Mouse (Mus musculus): ENCODE data around the gene Oasl2. TPM values are rescaled to one million over a fixed set of nuclear protein-coding genes. Genes with fewer than 3 reads are reported as not detected.
A peak's percentile ranks its signal among the peaks of the same experiment; 100 is the strongest.
"Not testable (repeated sequence)": the region's sequence is repeated elsewhere in the genome, so short reads cannot be mapped to it uniquely, and the experiment has no call there.

Oasl2 gene
- total RNA-seq, 2 experiments from 2014 or later: 3.9 to 9.7 TPM

DNA sequence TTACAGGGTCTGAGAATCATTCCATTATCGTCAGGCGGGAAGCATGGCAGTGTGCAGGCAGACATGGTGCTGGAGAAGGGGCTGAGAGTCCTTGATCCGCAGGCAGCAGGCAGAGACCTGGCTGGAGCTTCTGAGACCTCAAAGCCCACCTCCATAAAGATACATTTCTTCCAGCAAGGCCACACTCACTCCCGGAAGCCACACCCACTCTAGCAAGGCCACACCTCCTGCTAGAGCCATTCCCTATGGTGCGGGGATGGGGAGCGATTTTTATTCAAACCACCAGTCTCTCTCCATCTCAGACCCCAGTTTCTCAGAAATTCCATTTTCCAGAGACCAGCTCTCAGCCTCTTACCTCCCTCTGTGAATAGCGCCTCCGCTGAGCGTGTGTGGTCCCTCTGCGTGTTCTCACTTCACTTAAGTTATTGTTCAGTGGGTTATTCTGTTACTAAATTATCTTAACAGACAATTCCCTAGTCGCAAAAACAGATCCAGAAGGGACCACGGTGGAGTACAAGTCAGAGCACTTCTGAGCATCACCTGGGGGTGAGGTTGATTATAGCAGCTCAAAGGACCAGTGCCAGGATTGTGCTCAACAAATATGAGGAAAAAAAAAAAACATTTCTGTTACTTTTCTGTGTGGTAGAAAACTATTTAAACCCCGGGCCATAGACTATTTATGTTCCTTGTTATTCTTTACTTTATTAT lies 12.0 kb downstream of the Oasl2 start:
- no peak for ATAC-seq (replicated peaks; ENCODE audit: low FRiP score, low TSS enrichment, poor library complexity, severe bottlenecking)

DNA sequence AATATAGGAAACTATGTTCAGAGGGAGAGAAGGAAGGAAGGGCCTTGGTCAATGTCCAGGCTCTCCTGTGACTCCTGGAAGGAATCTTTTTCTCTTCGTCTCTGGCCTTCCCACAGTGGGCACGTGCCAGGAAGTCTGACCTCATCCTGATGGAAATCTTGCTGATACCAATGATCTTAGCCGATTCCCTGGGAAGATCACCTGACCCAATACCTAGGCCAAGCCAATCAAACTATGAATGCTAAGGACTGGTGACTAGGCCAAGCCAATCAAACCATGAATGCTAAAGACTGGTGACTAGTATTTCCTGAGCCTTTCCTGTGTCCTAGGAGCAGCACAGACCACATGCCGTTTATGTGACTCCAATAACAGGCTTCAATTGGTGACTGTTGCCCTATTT lies 16.9 kb downstream of the Oasl2 start:
- no peak for ATAC-seq (replicated peaks; ENCODE audit: low FRiP score, low TSS enrichment, poor library complexity, severe bottlenecking)

DNA sequence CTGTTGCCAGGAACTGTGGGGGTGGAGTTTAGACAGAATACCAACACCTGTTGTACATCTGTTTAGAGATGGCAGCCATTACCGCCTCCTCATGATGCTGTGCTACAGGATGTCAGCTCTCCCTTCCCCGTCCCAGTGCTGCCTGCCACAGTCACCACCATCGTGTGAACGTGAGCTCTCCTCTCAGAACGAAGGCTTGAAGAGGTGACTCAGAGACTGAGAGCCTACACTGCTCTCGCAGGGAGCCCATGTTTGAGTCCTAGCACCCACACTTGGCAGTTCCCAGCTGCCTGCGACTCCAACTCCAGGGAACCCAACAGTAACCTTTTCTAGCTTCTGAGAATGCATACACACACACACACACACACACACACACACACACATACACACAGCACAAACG lies 18.1 kb downstream of the Oasl2 start:
- ATAC-seq (replicated peaks; ENCODE audit: low FRiP score, low TSS enrichment, poor library complexity, severe bottlenecking): no peak

DNA sequence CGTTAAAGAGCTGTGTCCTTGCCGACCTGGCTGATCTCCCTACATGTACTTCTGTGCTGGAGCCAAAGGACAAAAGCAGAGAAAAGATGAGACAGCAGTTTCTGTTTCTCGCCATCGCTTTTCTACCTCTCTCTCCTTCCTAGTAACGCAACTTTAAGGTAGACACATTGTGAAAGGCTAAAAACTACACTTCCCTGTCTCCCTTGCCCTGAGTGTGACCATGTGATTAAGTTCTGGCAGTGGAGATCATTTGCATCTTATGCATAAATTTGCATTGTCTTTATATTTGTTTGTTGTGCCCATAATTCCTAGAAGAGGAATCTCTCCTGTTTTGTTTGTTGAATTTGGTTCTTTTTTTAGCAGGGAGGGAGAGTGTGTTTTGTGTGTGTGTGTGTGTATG lies 19.1 kb downstream of the Oasl2 start:
- ATAC-seq (replicated peaks; ENCODE audit: low FRiP score, low TSS enrichment, poor library complexity, severe bottlenecking): no peak

DNA sequence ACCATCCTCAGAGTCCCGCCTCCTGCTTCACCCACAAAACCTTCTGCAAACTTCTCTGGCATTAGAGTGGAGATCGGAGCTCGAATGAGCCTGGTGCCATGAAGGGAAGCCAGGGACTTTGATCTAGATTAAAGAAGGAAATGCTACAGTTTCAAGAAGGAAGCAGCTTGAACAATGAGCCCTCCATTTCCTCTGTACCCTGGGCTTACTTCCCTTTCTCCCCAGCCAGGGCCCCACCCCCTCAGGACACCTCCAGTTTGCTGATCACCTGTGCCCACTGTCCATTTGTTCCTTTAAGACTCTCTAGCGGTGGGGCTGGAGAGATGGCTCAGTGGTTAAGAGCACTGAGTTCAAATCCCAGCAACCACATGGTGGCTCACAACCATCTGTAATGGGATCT lies 20.0 kb downstream of the Oasl2 start:
- ATAC-seq (replicated peaks; ENCODE audit: low FRiP score, low TSS enrichment, poor library complexity, severe bottlenecking): no peak

DNA sequence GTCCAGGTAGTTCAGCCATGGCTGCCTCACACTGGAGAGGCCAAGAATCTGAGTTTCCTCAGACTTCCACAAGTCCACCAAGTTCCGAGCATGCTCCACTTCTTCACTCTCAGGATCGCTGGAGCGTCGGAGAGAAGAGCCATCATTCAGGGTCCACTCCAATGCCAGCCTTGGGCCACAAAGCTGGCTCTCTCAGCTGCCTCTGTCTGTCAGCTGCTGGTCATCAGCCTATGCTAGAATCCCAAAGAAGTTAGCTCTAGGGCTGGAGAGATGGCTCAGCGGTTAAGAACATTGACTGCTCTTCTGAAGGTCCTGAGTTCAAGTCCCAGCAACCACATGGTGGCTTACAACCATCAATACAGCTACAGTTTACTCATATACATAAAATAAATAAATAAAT lies 20.6 kb downstream of the Oasl2 start:
- ATAC-seq (replicated peaks; ENCODE audit: low FRiP score, low TSS enrichment, poor library complexity, severe bottlenecking): not testable (repeated sequence)

DNA sequence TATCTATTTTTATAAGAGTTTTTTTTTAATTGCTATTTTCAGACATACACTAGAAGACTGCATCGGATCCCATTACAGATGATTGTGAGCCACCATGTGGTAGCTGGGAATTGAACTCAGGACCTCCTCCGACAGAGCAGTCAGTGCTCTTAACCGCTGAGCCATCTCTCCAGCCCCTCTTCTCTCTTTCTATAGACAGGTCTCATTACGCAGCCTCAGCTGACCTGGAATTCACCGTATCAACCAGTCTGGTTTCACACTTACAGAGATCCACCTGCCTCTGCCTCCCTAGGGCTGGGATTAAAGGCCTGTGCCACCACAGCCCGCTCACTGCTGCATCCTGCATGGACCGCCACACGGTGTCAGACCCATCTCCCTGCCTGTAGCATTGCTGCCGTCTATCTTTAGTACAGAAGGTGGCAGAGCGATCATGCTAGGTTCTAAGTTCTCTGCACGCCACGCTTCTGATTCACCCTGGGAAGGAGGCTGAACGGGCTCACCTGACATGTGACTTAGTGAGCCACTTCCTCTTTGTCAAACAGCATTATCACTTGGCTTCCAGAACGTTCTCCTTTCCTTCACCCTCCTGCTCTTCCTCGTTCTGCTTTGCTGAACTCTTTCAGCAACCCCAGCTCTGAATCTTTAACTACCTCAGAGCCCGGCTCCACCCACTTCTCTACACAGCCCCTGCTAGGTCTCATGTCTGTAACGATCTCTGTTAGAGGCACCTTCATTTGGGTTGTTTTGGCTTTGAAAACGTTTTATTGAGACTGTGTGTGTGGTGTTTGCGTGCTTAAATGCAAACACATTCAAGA lies 25.0 kb downstream of the Oasl2 start:
- peak; percentile 75 for ATAC-seq (replicated peaks; ENCODE audit: low FRiP score, low TSS enrichment, poor library complexity, severe bottlenecking)

DNA sequence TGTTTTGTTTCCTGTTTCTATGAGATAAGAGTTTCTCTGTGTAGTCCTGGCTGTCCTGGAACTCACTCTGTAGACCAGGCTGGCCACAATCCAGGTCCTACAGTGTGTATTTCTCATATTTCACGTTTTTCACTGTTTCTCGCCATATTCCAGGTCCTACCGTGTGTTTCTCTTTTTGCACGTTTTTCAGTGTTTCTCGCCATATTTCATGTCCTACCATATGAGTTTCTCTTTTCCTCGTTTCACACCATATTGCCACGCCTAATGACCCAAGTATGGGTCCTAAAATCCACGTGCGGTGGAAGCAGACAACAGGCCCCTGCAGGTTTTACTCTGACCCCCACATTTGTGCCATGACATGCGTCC lies 25.6 kb downstream of the Oasl2 start:
- ATAC-seq (replicated peaks; ENCODE audit: low FRiP score, low TSS enrichment, poor library complexity, severe bottlenecking): no peak; the same call in none of the 2 replicates

DNA sequence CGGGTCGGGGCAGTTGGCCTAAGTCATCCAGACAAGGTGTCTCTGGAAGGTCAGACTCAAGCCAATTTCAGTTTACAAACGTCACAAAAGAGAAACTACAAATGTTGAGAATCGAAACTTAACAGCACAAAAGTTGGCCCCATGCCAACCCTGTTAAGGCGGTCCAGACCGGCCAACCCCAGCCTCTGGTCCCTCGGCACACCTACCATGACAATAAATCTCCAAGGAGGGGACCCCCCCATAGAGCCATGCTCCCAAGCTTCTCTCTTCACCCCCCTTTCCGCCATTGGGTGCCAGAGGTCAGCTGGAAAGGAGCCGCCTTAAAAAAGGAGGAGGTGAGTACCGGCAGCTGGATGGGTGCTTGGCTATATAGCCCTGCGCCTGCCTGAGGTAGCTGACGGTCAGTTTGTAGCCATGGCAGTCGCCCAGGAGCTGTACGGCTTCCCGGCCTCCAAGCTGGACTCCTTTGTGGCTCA lies 26.3 kb downstream of the Oasl2 start, which contains the start of gene Oasl1:
Oasl1 (plus strand) TSS at position 243 of the 476 bp plus-strand sequence.
- peak; percentile 36 for ATAC-seq (replicated peaks; ENCODE audit: low FRiP score, low TSS enrichment, poor library complexity, severe bottlenecking)

DNA sequence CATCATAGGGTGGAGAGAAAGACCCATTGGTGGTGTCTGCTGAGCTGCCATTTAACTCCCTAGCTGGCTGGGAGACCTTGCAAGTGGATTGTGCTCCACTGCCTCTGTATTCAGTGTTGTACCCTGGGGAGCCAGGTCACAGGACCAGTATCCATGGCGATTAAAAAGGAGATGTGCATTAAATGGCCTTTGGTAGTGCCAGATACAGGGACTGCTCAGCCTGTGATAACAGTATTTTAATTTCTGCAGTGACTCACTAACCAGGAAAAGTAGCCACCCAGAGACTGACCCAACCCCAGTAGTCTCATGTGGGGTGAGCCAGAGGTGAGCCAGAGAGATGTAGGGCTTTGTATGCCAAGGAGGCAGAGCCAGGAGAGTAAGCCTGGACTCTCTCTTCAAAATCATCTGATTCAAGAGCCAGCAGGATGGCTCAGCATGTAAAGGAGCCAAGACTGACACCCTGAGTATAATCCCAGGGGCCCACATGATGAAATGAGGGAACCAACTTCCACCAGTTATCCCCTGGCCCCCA lies 29.5 kb downstream of the Oasl2 start:
- no peak for ATAC-seq (replicated peaks; ENCODE audit: low FRiP score, low TSS enrichment, poor library complexity, severe bottlenecking)

DNA sequence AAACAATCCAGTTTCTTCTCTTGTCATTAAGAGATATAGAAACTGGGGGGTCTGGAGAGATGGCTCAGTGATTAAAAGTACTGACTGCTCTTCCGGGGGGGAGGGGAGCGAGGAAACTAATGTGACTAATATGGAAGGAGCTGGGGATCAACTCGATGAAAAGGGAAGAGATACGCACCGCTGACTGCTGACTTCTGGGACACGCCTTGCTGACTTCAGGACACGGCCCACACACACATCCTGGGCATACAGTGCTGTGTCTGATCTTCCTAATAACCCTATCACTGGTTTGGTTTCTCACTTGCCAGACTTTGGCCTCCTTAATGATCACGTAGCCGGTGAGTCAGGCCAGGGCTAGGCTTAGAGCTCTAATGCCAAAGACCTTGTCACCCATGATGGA lies 30.0 kb downstream of the Oasl2 start:
- no peak for ATAC-seq (replicated peaks; ENCODE audit: low FRiP score, low TSS enrichment, poor library complexity, severe bottlenecking)

DNA sequence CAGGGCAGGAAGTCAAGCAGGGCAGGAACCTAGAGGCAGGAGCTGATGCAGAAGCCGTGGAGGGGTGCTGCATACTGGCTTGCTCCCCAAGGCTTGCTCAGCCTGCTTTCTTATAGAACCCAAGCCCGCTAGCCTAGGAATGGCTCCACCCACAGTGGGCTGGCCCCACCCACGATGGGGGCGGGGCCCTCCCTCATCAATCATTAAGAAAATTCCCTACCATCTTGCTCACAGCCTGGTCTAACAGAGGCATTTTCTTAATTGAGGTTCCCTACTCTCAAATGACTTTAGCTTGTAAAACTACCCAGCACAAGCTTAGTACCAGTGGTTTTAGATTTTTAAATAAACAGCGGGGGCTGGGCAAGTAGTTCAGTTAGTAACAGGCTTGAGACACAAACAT lies 34.9 kb downstream of the Oasl2 start:
- ATAC-seq (replicated peaks; ENCODE audit: low FRiP score, low TSS enrichment, poor library complexity, severe bottlenecking): no peak

DNA sequence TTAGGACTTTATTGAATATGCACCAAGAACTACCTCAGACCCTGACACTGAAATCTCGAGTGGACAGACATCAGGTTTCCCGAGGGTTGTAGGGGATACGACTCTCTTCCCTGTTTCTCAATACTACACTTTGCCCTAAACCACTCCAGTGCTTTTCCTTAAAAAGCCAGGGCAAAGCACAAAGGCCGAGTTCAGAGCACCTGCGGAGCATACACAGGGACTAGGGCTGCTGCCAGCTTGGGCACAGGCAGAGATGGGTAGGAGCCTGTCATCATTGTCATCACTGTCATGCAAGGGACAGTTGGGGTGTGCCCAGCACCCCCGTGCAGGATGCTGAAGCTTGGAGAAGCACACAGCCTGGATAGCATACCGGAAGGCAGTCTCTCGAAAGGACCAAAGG lies 36.5 kb downstream of the Oasl2 start:
- ATAC-seq (replicated peaks; ENCODE audit: low FRiP score, low TSS enrichment, poor library complexity, severe bottlenecking): no peak

DNA sequence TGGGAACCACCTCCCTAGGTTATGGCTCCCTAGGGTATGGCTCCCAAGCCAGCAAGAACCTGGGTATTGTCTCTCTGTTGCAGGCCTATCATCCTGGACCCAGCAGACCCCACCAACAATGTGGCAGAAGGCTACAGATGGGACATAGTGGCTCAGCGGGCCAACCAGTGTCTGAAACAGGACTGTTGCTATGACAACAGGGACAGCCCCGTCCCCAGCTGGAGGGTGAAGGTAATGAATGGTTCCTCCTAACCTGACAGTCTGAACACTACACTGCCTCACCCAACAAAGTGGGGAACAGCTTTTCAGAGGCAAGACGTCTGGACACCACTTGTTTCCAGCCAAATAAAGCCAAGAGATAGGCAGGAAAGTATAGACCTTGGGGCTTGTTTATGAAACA lies 39.1 kb downstream of the Oasl2 start:
- ATAC-seq (replicated peaks; ENCODE audit: low FRiP score, low TSS enrichment, poor library complexity, severe bottlenecking): no peak

DNA sequence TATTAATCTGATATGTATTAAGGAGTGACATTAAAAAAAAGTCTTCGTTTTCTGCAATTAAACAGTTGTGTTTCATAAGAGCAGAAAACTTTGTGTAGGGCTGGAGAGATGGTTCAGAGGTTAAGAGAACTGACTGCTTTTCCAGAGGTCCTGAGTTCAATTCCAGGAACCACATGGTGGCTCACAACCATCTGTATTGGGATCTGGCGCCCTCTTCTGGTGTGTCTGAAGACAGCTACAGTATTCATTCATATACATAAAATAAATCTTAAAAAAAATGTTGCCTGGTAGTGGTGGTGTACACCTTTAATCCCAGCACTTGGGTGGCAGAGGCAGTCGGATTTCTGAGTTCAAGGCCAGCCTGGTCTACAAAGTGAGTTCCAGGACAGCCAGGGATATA lies 44.4 kb downstream of the Oasl2 start:
- not testable (repeated sequence) for ATAC-seq (replicated peaks; ENCODE audit: low FRiP score, low TSS enrichment, poor library complexity, severe bottlenecking)

DNA sequence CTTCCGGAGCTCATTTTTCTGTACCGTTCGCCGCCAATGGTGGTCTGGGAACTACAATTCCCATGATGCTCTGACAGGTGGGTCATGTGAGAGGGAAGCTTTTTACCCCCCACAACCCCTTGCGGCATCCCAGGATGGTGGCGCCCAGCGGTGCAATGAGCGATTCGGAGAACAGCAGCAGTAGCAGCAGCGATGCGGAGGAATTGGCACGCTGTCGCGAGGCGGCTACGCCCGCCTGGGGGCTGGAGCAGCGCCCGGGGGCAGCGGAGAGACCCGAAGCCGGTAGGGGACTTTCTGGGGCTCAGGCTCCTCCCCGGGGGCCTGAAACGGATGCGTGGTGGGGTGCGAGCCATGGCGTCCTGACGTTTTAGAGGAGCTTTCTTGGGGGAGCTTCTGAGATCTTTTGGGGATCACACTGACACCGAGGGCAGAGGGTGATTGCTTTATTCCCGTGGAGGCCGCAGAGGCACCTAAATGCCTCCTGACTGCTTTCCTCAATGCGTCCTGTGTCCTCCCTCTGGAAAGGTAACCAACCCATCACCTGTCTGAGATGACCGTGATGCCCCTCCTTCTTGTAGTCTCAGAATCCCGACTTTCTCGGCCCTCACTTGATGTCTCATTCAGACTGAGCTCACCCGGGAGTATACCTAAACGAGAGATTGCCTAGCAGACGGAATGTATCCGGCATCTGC lies 45.5 kb downstream of the Oasl2 start, which contains the start of gene 2210016L21Rik:
2210016L21Rik (plus strand) TSS at position 85 of the 692 bp plus-strand sequence.
- ATAC-seq (replicated peaks; ENCODE audit: low FRiP score, low TSS enrichment, poor library complexity, severe bottlenecking): peak; percentile 98

DNA sequence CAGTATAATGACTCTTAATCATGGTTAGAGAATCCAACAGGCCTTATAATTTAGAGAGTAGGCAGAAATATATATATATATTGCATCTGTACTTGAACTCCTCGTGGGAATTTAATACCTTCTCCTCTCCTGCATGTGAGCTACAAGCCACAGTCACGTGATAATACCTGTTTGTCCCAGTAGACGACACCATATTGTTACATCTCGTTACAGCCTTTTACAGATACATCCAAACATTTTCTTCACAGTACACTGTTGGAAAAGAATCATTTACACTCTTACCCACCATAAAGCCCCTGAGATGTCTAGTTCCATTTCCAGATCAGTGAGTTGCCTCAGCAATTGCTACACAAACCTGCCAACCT lies 46.0 kb downstream of the Oasl2 start:
- no peak for ATAC-seq (replicated peaks; ENCODE audit: low FRiP score, low TSS enrichment, poor library complexity, severe bottlenecking)

DNA sequence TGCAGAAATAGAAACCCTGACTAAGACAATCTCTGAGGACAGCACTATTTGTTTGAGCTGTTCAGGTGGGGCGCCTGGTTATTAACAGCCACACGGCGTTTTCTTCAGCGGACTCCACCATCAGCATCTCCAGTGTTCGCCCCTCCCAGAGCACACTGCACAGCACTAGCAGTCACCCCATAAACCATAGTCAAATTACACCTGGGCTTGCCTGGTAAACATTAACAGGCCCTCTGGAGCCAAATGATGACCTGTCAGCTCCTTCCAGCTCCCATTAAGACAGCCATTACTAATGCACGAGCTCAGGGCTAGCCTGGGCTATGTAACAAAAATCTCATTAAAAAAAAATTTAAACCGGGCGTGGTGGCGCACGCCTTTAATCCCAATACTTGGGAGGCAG lies 48.3 kb downstream of the Oasl2 start:
- ATAC-seq (replicated peaks; ENCODE audit: low FRiP score, low TSS enrichment, poor library complexity, severe bottlenecking): no peak

DNA sequence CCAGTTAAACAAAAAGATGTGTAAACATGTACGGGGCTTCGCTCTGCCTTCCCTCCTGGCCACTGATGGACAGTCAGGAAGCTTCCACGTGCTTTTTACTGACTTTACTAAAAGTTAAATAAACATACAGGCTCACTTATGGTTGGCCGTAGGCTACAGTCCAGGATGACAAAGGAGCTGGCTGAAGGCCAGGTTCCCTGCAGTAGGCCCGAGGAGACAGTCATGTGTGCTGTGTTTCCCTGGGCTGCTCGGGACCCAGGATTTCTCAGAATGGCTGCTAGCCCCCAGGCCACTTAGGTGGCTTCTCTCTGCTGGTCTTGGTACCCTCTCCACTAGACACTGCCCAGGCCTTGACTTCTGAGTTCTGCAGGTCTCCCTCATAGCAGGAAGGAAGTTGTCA lies 52.2 kb downstream of the Oasl2 start:
- no peak for ATAC-seq (replicated peaks; ENCODE audit: low FRiP score, low TSS enrichment, poor library complexity, severe bottlenecking)

DNA sequence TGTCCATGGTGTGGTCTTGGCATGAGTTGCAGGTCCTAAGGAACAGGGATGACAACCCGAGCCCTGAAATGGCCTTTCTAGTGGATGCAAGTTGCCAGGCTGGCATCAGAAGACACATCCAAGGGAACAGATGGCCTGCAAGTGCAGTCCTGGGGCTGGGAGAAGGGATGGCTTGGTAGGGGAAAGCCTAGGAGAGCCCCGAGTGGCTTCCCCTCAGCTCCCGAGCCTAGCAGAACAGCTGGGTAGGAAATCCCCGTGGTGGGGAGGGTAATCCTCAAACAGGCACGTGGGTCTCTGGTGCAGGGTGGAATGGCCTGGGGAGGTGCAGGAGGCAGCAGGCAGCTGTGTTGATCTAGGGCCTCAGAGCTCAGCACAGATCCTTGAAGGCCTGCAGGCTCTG lies 52.6 kb downstream of the Oasl2 start:
- ATAC-seq (replicated peaks; ENCODE audit: low FRiP score, low TSS enrichment, poor library complexity, severe bottlenecking): no peak

Data from megakaryocyte-erythroid progenitor cell, adult 5-6 weeks (primary cell).